In genomic region chr2:139220757-139221400, GRCm38 (mm10) we compare ENCODE assay signal across 8 mouse cellular contexts.
DNase-seq lines count a peak whose midpoint lies in the region; ATAC-seq and TF ChIP-seq lines count a peak whose summit lies in the region.

No protein-coding gene starts in this region.

- H3K36me3 ChIP-seq in kidney, embryonic 16.5 days (ENCODE audit: insufficient read depth, low read length): no peaks in the 10 kb centered on the region
- H3K36me3 ChIP-seq in embryonic facial prominence, embryonic 10.5 days (replicated peaks): no peaks in the 10 kb centered on the region
- H3K36me3 ChIP-seq in hindbrain, postnatal 0 days (ENCODE audit: insufficient read depth, low read length): no peaks in the 10 kb centered on the region

- no peak overlapping the region for H3K27ac ChIP-seq in kidney, embryonic 16.5 days (ENCODE audit: low read length)
- H3K27ac ChIP-seq in embryonic facial prominence, embryonic 10.5 days (replicated peaks): no peak overlapping the region
- H3K27ac ChIP-seq in hindbrain, postnatal 0 days: no peak overlapping the region; the same call in 1 of the 2 replicates

- peak; percentile 73; the same call in 1 of the 2 replicates for ATAC-seq in kidney, embryonic 16.5 days (ENCODE audit: low FRiP score, low TSS enrichment)
- ATAC-seq in hindbrain, postnatal 0 days: 0 out of 2 replicates have a peak, but pooled peaks have one; percentile 47

- H3K27me3 ChIP-seq in kidney, embryonic 16.5 days (ENCODE audit: insufficient read depth, low read length): no peaks in the 10 kb centered on the region
- H3K27me3 ChIP-seq in embryonic facial prominence, embryonic 10.5 days (replicated peaks; ENCODE audit: low read depth, poor library complexity, severe bottlenecking): no peaks in the 10 kb centered on the region
- H3K27me3 ChIP-seq in hindbrain, postnatal 0 days (ENCODE audit: insufficient read depth, low read length): no peaks in the 10 kb centered on the region

- no peak for DNase-seq in kidney, adult 9 months
- peak; percentile 9 for DNase-seq in embryonic facial prominence, embryonic 10.5 days (ENCODE audit: low spot score)
- DNase-seq in hindbrain, postnatal 0 days (ENCODE audit: low spot score): peak; percentile 44
- peak; percentile 9 for DNase-seq in mesoderm, embryonic 11.5 days (ENCODE audit: low read depth, low spot score)
- no peak for DNase-seq in thymus, postnatal 36 days
- no peak for DNase-seq in heart, postnatal 4 days
- no peak for DNase-seq in adrenal gland, postnatal 36 days

- no peaks in the 10 kb centered on the region for H3K9me3 ChIP-seq in kidney, embryonic 16.5 days (ENCODE audit: low read length)
- no peaks in the 10 kb centered on the region for H3K9me3 ChIP-seq in embryonic facial prominence, embryonic 10.5 days
- no peaks in the 10 kb centered on the region for H3K9me3 ChIP-seq in hindbrain, postnatal 0 days (ENCODE audit: low read length)

- H3K9ac ChIP-seq in kidney, embryonic 16.5 days (replicated peaks; ENCODE audit: low read length): no peak overlapping the region
- no peak overlapping the region for H3K9ac ChIP-seq in hindbrain, postnatal 0 days (replicated peaks; ENCODE audit: low read length)

- WGBS in kidney, embryonic 16.5 days: 14% methylated on average over 9 of the region's 9 CpGs
- WGBS in embryonic facial prominence, embryonic 10.5 days: 66% methylated on average over 9 of the region's 9 CpGs
- whole genome bisulfite sequencing in hindbrain, postnatal 0 days: 17% methylated on average over 9 of the region's 9 CpGs

- H3K4me3 ChIP-seq in kidney, embryonic 16.5 days (ENCODE audit: low read length): no peak overlapping the region
- H3K4me3 ChIP-seq in embryonic facial prominence, embryonic 10.5 days: no peak overlapping the region
- no peak overlapping the region for H3K4me3 ChIP-seq in hindbrain, postnatal 0 days (ENCODE audit: low read length)

- no peak for TF ChIP-seq CTCF in hindbrain, postnatal 0 days (IDR thresholded peaks at IDR 0.05; ENCODE audit: low read depth)

- peak overlapping the region; percentile 23; the same call in 1 of the 2 replicates for H3K4me2 ChIP-seq in kidney, embryonic 16.5 days (replicated peaks; ENCODE audit: low read depth, low read length)
- H3K4me2 ChIP-seq in hindbrain, postnatal 0 days (ENCODE audit: low read depth, low read length): 0 out of 2 replicates have a peak overlapping the region, but pooled peaks have one; percentile 6

- 0 out of 2 replicates have a peak, but pooled peaks cover 3% of the 10 kb centered on the region for H3K4me1 ChIP-seq in kidney, embryonic 16.5 days (ENCODE audit: insufficient read depth, low read length)
- 0 out of 2 replicates have a peak, but pooled peaks cover 3% of the 10 kb centered on the region for H3K4me1 ChIP-seq in embryonic facial prominence, embryonic 10.5 days
- no peaks in the 10 kb centered on the region for H3K4me1 ChIP-seq in hindbrain, postnatal 0 days (ENCODE audit: insufficient read depth, low read length)

Comparison
In these comparisons a context has a peak if more than half of its experiments do, and no peak if none do; other contexts are left out.
1. DNase-seq: peak in embryonic facial prominence, embryonic 10.5 days (single experiment), hindbrain, postnatal 0 days (single experiment) and mesoderm, embryonic 11.5 days (single experiment); none in kidney, adult 9 months (single experiment), thymus, postnatal 36 days (0 of 2), heart, postnatal 4 days (single experiment) and adrenal gland, postnatal 36 days (0 of 2).